Mouse (Mus musculus) CH12F3 (cell line): ENCODE data around the gene 1700020L24Rik.

Experiments
- in situ Hi-C: fragments of 300-500 bp; cut with MboI; formaldehyde crosslinking; loops from 2 replicates; pipeline ENCODE4 v1.14.3; 2020; ENCODE audit warnings: low sequenced_read_pairs

The 1700020L24Rik gene

GRCm38 (mm10) chr11:83471766-83472165, 34.3 kb downstream of the 1700020L24Rik start:
- in situ Hi-C loops = no loop called here

DNA sequence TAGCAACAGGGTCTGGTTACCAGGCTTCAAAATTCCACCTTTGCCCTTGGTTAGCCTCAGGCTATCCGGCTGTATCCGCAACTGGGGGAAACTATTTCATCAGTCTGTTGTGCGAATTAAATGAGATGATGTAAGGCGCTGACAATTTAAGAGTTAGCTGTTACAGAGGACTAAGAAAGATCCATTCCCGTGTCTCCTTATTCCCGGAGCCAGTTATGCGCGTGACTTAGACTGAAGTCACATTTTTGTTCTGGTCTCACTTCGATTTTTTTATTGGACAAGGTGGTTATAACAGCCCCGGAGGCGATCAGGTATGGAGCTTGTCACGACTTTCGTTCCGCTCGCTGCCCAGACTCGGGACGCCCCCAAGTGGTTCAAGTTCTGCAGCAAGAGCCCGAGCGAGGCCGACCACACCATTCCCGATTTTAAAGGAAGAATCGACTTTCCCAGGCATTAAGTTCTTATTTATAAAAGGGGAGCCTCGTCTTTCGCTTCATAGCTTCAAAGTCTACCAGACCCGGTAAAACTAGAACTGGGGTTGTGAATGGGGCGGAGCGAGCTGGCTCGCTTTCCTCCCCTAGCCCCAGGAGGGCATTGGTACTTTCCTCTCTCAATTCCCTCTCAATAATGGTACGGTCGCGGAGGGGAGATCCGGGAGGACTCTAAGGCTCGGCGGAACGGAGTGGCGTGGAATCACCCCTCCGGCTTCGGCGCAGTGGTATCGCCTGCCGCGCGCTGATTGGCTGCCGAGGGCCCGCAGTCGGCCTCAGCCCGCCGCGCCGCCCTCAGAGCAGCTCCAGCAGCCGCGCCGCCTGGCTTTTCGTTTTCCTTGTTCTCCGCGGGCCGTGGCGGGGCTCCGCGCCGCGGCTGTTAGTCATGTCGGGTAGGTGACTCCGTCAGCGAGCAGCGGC, 35.1 kb downstream of the 1700020L24Rik start, which contains the start of gene Taf15:
Gene Taf15 (plus strand): TSS at position 763 of the 911 bp plus-strand sequence.
- in situ Hi-C loops = no loop called here

DNA sequence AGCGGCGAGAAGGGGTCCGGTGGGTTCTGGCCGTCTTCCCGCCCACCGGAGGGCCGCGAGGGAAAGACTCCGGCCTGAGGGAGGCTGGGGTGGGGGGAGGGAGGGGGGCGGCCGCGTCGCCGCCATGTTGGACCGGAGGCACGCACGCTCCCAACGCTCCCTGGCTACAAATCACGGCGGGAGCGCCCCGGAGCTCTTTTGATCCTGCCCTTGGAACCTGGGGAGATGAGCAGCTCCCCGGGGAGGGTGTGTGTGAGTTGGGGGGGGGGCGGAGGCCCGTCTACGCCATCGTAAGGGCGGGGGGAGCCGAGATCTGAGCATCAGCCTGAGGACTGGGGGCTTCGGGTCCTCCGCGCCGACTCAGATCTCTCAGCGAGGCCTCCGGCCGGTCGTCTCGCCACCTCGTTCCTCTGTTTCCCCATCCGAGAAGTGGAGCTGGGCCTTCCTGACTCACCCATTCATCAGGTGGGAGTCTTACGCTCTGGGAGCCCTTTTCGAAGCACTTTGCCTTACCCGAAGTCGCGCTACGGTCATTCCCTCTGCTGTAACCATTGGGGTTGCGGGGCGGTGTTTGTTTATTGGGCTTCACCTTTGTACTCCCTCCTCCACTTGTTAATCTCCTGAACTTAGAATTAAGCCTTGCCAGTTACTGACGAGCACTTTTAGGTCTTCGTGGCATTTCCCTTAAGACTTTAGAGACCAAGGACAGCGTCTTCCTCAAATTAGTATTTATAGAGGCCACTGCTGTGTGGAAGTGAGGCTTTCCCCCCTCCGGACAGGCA, 35.9 kb downstream of the 1700020L24Rik start:
- in situ Hi-C loops = no loop called here
